Mouse (Mus musculus) cerebellum, postnatal 25 days (tissue): ENCODE results near the gene Nhp2.

Experiments
- DNase-seq, 2 experiments: peaks; one replicate each; pipeline ENCODE4 v3.0.0; 2021; ENCODE audit warnings: mixed read lengths in 2 of 2

The Nhp2 gene

DNA sequence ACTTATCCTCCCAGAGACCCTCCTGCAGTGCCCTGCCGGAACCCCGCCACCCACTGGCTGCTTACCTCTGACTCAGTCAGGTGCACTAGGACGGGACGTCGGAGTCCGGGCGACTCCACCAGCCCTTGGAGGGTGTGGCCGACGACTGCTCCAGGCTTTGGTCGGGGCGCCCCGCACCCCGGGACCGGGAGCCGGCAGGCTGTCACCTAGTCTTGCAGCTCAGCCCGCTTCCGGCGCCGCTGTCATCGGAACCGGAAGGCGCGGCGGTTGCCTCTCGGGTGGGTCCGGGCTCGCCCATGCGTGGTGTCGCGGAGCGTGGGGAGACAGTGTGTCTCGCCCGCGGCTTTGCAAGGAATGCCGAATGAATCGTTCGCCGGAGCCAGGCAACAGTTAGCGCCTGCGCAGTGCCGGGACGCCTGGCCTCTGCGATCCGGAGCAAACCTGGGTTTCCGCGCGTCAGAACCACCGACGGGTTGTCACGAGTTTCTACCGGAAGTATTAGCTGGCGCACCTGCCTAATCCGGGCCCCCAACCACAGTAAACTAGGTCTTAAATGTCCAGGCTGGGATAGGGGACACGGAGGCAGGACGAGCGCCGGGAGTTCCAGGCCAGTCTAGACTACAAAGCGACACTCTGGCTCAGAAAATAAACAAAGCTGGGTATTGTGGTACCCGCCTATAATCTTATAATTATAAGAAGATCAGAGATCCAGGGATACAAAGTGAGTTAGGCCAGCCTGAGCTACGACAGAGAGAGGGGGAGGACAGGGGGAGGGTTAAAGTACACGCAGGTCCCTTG, 16.2 kb downstream of the Nhp2 start, which contains the start of gene Rmnd5b:
Gene Rmnd5b, minus strand, starts transcription at position 372 of the 798 bp plus-strand sequence.
- DNase-seq = peak; percentile 94

DNA sequence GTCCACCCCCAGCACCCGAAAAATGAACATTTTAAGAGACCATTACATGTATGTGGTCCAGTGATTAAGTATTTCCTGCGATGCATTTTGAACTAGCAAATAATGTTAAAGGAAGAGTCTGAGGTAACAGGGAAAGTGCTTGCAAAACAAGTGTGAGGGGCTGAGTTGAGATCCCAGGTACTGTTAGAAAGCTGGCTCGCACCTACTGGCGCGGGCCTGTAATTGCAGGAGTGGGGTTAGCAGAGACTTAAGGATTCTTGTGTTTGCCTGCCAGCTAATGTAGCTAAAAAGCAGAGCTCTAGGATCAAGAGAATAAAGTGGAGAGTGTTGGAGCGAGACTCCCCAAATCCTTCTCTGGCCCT, 16.8 kb downstream of the Nhp2 start:
- peak; percentile 60 to 71 for DNase-seq

DNA sequence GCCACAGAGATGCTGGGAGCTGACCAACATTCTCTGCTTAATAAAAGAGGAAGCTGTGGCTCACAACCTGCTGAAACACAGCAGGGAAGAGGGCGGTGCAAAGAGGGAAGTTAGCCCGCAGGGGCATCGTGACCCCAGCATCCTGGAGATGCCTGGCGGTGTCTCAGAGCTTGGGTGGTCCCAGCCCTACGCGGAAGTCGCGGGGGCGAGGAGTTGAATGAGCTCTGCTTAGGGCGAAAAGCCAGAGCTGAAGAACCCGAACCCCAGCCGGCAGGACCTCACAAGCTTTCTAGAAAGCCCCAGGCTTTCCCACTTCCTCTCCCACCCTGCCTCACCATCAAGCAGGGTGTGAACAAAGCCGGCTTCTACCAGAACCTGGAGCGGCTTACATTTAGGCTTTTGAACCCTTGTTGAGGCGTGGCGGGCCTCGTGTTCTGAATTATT, 18.5 kb downstream of the Nhp2 start:
- peak in 1 of 2 experiments; percentile 10 for DNase-seq

DNA sequence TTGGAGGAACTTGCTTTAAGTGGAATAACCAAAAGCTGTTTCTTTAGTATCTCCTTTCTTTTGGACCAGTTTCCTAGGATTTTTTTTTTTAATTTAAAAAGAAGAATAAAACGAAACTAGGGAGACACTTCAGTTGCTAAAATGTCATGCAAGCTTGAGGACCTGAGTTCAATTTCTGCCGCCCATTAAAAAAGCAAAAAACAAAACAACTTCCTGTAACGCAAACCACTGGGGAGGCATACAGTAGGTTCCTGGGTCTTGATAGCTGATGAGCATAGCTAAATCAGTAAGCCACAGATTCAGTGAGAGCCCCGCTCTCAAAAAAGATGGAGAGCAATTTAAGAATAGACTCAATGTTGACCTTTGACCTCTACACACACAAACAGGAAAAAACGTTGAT, 19.0 kb downstream of the Nhp2 start:
- DNase-seq = no peak

DNA sequence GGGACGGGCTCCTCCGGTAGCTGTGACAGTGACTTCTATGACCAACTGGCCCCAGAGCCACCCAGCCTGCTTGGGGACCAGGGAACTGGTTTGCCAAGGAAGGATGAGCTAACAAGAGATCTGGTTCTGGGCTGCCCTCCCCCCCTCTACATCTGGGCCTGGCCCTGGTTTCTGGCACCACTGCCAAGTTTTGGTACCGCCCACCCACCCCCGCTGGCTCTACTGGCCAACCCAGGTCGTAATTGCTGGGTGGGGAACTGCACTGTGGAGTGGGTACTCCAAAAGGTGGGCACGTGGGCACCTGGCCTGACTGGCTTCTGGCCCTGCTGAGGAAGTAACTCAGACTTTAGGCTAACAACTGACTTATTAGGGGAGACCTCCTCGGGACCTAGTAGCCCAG, 21.2 kb downstream of the Nhp2 start:
- no peak for DNase-seq

DNA sequence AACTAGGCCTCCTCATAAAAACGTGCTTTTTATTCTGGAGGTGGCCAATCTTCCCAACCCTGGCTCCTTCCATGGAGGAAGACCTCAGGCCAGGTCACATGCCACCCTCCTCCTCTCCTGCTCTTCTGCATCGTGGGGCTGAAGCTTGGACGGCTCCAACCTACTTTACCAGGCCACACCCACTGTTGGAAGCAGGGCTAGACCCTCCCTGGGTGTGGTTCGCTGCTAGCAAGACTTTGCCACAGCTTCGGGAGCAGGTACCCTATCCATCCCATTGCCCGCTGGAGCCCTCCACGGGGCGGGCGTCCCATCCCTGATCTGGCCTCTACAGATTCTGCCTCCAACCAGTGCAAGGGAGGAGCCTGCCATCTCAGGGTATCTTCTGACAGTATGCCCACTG, 23.7 kb downstream of the Nhp2 start:
- DNase-seq = no peak

DNA sequence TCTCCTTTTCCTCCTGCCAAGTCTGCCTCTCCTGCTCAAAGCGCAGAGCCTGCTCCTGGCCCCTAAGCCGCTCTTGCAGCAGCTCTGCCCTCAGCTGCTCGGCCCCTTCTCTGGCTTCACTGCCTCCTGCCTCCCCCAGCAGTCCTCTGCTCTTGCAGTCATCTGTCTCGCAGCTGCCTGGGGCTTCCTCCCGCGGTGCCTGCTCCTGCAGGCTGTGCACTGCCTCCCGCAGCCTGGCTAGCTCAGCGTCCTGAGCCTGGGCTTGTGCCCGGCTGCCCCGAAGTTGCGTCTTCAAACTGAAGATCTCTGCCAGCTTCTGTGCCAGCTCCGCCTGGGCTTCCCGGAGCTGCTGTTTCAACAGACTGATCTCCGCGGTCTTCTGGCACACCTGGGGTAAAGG, 24.2 kb downstream of the Nhp2 start:
- DNase-seq = peak; percentile 52 to 57

DNA sequence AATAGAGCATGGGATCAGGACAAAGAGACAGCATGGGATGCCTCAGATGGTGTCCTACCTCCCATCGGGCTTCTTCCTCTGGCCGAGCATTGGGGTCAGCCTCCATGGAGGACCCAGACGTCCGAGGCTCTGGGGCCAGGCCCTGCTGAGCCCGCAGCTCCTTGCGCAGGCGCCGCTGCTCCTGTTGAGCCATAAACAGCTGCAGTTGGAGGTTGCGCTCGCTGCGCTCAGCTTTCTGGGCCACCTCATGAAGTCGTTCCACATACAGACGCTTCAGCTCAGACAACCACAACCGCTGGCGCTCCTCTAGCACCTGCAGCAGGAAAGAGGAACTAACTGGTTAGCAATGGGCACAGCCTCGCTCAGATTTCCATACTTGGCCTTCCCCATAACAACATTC, 24.7 kb downstream of the Nhp2 start:
- DNase-seq = no peak

DNA sequence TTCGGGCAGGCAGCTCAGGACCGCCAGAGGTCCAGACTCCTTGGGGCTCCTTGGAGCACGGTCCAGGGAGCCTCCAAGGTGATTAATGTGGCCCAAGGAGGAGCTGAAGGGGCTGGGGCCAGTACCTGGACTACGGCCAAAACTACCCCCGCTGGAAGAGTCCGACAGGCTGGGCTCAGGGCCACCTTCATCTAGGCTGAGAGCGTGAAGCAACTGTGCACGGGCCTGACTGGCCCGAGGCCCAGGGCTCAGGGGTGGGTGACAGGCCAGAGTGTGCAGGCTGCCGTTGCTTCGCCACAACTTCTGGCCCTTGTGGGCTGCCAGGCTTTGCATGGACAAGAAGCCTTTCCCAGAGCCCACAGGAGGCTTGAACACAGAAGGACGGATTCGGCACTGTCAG, 25.8 kb downstream of the Nhp2 start:
- peak; percentile 12 to 30 for DNase-seq

DNA sequence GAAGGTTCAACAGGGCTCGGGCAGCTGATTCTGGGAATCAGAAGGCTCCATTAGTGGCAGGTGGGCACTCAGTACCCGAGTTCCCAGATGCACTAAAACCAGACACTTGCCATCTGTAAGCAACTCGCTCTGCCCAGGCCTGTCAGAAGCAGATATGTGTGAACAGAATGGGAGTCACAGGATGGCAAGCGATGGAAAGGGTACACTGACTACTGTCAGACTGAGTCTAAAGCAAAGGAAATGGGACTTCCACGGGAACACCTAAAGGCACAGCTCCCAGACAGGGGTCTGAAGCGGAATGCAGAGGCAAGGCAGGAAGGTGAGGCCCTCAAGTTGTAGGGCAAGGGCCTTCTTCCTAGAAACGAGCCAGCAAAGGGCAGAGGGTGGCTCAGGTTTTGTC, 26.7 kb downstream of the Nhp2 start:
- DNase-seq = peak in 1 of 2 experiments; percentile 5

DNA sequence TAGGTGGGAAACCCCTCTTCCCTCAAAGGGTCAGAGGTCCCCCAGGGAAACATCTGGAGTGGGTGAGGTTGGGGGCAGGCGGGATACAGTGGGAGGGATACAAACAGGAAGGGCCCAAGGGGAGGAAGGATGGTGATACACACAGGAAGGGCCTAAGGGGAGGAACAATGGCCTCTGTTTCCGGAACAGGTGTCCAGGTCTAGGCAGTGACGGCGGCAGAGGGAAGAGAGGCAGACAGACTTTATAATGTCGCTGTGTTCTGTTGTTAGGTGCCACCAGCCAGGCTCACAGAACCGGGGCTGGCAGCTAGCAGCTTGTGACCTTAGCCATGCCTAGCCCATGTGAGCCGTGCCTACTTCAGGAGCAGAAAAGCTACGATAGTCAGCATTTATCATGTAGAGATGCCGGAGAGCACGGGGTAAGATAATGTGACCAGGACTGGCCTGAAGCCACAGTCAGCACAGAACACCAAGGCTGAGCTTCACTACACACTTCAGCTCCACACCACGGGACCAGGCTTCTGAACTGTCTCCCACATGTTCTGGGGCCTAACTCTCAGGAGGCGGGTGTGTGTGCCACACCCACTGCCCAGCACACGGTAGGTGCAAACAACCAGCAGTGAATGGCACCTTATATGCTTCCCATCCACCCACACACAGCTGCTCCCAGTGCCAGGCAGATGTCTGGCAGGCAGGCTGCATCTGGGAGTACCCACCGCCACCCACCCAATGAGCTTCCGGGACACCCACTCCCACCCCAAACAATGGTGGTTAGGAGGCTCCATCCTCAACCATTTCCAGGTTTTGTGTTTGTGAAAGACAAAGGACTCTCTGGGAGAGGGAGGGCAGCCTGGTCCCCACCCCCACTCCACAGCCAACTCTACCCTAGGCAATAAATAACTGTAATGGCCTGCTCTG, 27.5 kb downstream of the Nhp2 start:
- peak in 1 of 2 experiments; percentile 3 for DNase-seq

DNA sequence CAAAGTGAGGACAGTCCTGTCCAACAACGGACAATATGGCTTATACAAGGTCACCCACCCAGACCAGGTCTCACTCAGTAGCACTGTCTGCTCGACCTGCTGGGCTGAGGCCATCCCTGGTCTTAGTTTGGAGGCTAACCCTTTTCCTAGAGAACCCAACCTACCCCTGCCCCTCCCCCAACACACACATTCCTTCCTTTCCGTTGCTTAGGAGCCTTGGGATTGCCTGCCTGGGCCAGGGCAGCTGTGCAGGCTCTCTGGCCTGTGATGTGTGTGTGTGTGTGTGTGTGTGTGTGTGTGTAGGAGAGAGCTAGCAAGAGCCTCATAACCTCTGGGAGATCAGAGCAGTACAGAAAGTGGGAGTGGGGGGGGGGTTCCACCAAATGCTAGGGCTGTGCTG, 29.0 kb downstream of the Nhp2 start:
- peak in 1 of 2 experiments; percentile 5 for DNase-seq

DNA sequence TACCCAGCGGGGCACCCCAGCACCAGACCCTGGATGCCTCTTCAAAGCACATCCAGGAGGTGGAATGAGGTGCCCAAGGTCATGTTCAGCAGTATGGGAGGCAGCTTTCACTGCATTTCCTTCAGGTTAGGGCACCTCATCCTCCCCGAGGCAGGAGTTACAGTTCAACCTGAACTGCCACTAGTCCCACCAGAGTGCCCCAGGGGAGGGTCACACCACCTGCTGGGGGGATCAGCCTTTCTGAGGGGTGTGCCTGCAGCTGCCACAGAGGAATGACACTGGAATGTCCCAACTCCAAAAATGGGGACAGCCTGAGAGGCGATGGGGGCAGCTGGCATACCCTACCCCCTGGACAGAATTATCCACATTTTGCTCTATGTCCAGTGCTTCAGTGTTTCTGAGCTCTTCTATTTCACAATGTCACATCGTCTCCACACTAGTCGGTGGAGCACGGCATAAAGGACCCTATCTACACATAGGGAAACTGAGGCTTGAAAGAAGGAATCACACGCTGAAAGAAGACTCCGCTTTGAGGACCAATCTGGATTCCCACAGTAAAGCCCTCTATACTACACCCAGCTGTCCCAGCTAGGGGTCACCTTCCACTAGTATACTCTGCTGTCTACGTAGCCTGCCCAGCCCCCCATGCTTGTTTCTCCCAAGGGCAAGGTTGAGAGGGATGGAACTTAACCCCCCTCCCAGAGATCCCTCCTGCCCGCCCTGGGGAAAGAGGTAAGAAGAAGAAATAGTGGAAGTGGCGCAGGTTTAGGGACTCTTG, 29.8 kb downstream of the Nhp2 start:
- DNase-seq = no peak

DNA sequence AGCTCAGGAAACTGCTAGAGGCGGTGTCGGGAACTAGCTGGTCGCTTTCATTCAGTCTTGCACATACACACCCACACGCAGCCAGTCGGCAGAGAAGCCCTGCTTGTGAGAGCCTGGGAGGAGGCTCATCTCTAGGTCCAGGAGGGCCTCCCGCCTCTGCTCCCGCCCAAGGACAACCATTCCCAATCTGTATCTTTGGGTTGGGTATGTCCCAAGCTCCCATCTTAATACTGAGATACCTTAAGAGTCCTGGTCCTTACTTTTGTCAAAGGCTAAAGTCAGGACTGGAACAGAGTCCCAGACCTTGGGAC, 30.3 kb downstream of the Nhp2 start:
- DNase-seq = no peak

DNA sequence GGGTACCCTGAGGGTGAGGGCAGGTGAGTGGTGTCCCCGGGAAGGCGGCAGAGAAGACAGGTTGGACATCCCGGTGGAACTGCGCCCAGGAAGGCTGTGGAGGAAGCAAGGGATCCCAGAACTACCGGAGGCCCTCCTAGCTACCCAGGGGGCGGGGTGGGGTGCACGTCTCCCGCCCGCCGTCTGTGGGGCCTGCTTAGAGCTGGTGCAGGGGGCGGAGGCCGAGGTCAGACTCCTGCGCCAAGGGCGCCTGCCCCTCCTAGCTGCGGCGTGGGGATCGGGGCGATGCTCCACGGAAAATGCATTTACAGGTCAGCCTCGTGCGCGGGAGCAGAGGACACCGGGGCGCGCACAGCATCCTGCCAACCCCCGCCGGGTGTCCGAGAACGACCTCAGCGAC, 30.7 kb downstream of the Nhp2 start:
- peak in 1 of 2 experiments; percentile 32 for DNase-seq

DNA sequence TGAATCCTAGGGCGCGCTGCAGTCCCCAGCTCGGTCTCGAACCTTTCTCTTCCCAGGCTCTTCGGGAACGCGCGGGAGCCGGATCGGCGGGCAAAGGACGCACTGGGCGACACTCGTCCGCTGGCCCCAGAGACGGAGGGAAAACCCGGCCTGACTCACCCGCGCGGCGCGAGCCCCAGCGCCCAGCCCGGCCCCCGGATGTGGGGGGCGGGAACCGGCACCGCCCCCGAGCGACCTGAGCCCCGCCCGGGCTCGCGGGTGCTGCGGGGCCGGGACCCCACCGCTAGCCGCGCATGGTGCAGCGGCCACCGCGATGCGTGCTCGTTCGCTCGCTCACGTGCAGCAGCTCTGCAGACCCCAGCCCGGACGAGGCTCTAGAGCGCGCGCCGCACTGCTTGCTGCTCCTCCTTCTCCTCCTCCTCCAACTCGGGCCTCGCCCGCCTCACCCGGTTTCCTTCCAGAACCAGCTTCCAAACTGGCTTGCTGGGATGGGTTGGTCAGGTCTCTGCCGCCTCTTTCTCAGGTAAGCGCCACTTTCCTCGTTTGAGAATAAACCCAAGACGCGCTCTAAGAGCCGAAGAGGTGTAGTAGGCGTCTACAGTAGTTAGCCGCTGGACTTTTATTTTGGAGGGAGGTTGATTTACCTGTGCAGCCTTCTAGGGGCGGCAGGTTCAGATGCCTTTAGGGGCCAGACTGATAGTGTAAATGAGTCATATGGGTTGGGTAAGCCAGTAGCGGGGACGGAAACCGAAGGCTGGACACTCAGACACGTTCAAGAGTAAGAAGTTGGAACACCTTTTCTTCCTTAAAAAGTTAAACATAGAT, 31.4 kb downstream of the Nhp2 start, which contains the start of the genes N4bp3 and D930048N14Rik:
Gene N4bp3, minus strand, starts transcription at position 152 of the 825 bp plus-strand sequence.
Gene D930048N14Rik, plus strand, starts transcription at position 264 of the 825 bp plus-strand sequence.
- DNase-seq = peak; percentile 49 to 68

DNA sequence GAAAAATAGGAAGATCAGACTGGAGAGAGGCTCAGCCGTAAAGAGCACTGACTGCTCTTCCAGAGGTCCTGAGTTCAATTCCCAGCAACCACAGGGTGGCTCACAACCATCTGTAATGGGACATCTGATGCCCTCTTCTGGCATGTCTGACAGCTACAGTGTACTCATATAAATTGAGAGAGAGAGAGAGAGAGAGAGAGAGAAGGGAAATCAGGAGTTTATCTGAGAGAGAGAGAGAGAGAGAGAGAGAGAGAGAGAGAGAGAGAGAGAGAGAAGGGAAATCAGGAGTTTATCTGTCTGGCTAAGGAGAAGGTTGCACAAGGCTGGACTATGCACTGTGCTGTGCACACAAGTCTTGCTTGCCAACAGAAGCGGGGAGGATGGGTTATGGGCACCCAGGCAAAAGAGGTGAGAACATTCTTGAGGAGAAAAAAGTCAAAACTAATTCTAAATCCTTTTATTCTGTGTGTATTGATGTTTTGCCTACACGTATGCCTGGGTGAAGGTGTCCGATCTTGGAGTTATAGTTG, 33.4 kb downstream of the Nhp2 start:
- no peak for DNase-seq

DNA sequence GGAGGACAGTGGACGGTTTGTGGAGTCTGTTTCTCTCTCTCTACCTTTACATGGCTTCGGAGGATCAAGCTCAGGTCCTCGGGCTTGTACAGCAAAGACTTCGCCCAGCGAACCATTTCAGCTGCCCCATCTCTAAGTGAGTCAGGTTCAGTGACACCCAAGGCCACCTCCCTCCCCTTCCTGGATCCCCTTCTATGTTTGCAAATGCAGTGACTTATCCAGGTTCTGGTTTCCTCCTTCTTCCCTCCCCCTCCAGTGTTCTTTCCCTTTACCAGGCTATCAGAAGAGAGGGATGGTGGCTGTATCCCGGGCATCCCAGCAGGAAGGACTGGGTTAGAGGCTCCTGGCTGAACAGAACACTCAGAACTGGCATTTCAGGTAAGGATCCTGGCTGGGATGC, 34.2 kb downstream of the Nhp2 start:
- DNase-seq = no peak

DNA sequence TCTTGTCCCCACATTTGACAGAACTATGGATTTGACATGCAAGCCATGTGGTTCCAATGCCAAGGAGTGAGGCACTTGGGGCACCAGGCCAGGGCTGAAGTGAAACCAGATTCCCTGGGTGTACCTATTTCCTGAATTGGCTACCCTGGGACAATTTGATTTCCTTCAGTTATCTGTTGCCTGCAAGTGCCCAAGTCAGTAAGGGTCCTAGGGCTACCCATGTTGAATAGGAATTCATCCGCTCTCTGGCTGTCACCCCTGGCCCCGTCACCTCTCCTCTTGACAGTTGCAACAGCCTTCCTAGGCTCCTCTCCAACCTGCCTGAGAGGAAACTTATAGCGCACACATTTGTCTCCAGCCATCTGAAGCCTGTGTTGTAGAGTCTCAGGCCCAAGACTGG, 35.4 kb downstream of the Nhp2 start:
- no peak for DNase-seq

DNA sequence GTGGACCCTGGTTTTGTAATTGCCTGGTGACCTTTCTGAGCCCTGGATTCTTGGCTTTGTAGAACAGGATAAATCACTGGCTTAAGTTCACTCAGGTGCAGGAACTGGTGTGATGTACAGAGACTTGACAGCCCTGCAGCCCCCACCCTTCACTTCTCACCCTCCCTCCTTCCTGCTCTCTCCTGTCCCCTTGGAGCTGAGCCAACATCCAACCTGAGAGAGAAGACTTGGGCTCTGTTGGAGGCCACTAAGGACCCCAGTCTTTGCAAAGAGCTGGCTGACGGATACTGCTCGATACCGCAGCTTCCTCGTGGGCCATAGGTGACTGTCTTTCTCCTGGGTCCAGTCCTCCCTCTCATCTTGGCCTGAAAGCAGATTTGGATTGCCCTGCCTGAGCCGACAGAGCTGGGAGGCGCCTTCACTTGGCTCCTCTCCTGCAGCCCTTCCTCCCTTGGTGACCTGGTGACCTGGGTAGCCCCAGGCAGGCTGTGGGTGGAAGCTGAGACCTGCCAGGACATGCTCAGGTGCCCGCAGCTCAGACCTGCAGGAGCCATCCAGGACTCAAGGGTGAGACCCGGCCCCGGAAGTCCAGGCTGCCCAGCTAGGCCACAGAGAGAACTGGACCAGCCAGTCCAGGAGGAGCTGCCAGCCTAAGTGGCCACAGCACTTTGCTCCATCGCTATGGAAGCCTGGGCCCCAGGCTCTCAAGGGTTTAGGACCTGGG, 37.4 kb downstream of the Nhp2 start:
- DNase-seq = no peak

DNA sequence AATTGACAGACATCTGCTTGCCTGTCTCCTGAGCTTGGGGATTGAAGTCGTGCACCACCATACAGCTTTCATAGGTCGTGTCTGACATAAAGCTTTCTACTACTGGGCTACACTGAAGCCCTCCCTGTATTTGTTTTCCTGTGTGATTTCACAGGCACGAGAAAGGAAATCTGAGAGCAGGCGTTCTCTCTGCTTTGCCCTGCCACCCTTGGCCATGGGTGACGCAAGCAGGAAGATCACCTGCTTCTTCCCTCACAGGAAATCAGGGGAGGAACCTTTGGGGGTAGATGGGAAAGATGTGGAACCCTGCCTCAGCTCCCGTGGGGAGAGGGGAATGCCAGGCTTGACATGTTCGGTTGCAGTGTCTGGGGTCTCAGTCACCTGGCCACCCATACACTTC, 38.8 kb downstream of the Nhp2 start:
- no peak for DNase-seq
